Mouse (Mus musculus) lung, adult 2 months (tissue): ENCODE results near the gene Clec12a.
A peak's percentile ranks its signal among the peaks of the same experiment; 100 is the strongest.

ENCODE experiments used
- CTCF ChIP-seq: fragments of 200-500 bp; IDR thresholded peaks from 2 replicates; pipeline ENCODE4 v1.5.1; 2011; ENCODE audit warnings: mild to moderate bottlenecking, low read length, control low read depth; ENCODE audit not compliant: insufficient read depth
- POLR2A ChIP-seq: fragments of 200-500 bp; IDR thresholded peaks from 2 replicates; pipeline ENCODE4 v1.6.1; 2011; ENCODE audit warnings: low read depth, mild to moderate bottlenecking, control low read depth, low read length, borderline replicate concordance; ENCODE audit errors: extremely low read depth

- TF ChIP-seq CTCF = peak; percentile 41; the same call in 1 of the 2 replicates
- no peak for TF ChIP-seq POLR2A
These were observed 23.5 kb downstream of the Clec12a start for GRCm38 (mm10) chr6:129365959-129366359.
